Mouse (Mus musculus) embryo, embryonic 9.5 days (tissue): ENCODE results near the gene Mien1.

Source experiments
- DNase-seq: peaks from one replicate; pipeline ENCODE4 v3.0.0-alpha.2; 2017; ENCODE audit errors: extremely low spot score

The Mien1 gene

GRCm38 (mm10) chr11:98459860-98460259 lies 21.1 kb upstream of the Mien1 start:
- DNase-seq = no peak

GRCm38 (mm10) chr11:98459071-98459741 lies 20.4 kb upstream of the Mien1 start:
- no peak for DNase-seq

GRCm38 (mm10) chr11:98458121-98458990 lies 19.6 kb upstream of the Mien1 start:
- no peak for DNase-seq

- peak; percentile 90 for DNase-seq
Measured at GRCm38 (mm10) chr11:98457367-98458120, 18.8 kb upstream of the Mien1 start.

- no peak for DNase-seq
Measured at GRCm38 (mm10) chr11:98456945-98457344, 18.2 kb upstream of the Mien1 start.

- no peak for DNase-seq
Measured at GRCm38 (mm10) chr11:98456545-98456944, 17.8 kb upstream of the Mien1 start.

GRCm38 (mm10) chr11:98455484-98455883 lies 16.7 kb upstream of the Mien1 start:
- no peak for DNase-seq

- no peak for DNase-seq
Measured at GRCm38 (mm10) chr11:98449921-98450771, 11.4 kb upstream of the Mien1 start.

GRCm38 (mm10) chr11:98449419-98449818 lies 10.6 kb upstream of the Mien1 start:
- no peak for DNase-seq

- DNase-seq = no peak
Measured at GRCm38 (mm10) chr11:98448191-98448790, 9.5 kb upstream of the Mien1 start.

GRCm38 (mm10) chr11:98447475-98447834 lies 8.7 kb upstream of the Mien1 start:
- no peak for DNase-seq

GRCm38 (mm10) chr11:98446562-98447474 lies 8.0 kb upstream of the Mien1 start:
- DNase-seq = peak; percentile 62

GRCm38 (mm10) chr11:98446213-98446561 lies 7.4 kb upstream of the Mien1 start, which contains the start of gene Grb7:
Grb7 (plus strand) TSS chr11:98446394.
- DNase-seq = peak; percentile 59

GRCm38 (mm10) chr11:98445679-98446078 lies 6.9 kb upstream of the Mien1 start:
- no peak for DNase-seq

- DNase-seq = no peak
Measured at GRCm38 (mm10) chr11:98445238-98445637, 6.4 kb upstream of the Mien1 start.

- no peak for DNase-seq
Measured at GRCm38 (mm10) chr11:98443688-98444087, 4.9 kb upstream of the Mien1 start.

- DNase-seq = no peak
Measured at GRCm38 (mm10) chr11:98437441-98437840, 1.4 kb downstream of the Mien1 start.

- no peak for DNase-seq
Measured at GRCm38 (mm10) chr11:98435723-98436122, 3.1 kb downstream of the Mien1 start.

GRCm38 (mm10) chr11:98431743-98432502 lies 6.9 kb downstream of the Mien1 start:
- DNase-seq = no peak
